Mouse (Mus musculus): ENCODE results near the gene Lrrc3.

Lrrc3 gene

GRCm38 (mm10) chr10:77867546-77867945 is 34.8 kb downstream of the Lrrc3 start:
- DNase-seq (ENCODE audit: extremely low spot score), result no peak

GRCm38 (mm10) chr10:77864762-77865143 is 37.6 kb downstream of the Lrrc3 start:
- no peak for DNase-seq (ENCODE audit: extremely low spot score)

- peak; percentile 83 for DNase-seq (ENCODE audit: extremely low spot score)
These were observed 38.1 kb downstream of the Lrrc3 start for GRCm38 (mm10) chr10:77864067-77864761.

GRCm38 (mm10) chr10:77861675-77862074 is 40.7 kb downstream of the Lrrc3 start, which contains the start of gene Gm3285:
TSS of gene Gm3285 (plus strand) at chr10:77861975.
- no peak for DNase-seq (ENCODE audit: extremely low spot score)

- DNase-seq (ENCODE audit: extremely low spot score), result no peak
These were observed 49.8 kb downstream of the Lrrc3 start, which contains the start of gene Gm10318 for GRCm38 (mm10) chr10:77852559-77852958. TSS of gene Gm10318 (plus strand) at chr10:77852859.

Measured in embryo, embryonic 9.5 days (tissue).